ENCODE assay signal across 9 mouse cellular contexts in genomic region chr1:136325933-136326332, GRCm38 (mm10). TPM values are rescaled to one million over a fixed set of nuclear protein-coding genes. Genes with fewer than 3 reads are reported as not detected.
DNase-seq lines count a peak whose midpoint lies in the region; ATAC-seq and TF ChIP-seq lines count a peak whose summit lies in the region.
"Had no signal": no experiment of that assay in that cellular context is flagged by ENCODE, and none has a peak within 500 bp of the region (broad histone marks: within the 10 kb centered on the region; RNA-seq: fewer than 3 reads in every experiment).

No protein-coding gene starts in this region.

- no peak for TF ChIP-seq CTCF in kidney, adult 2 months (conservative IDR thresholded peaks at IDR 0.05; ENCODE audit: insufficient read depth, insufficient read length, low read depth, low read length)

- H3K27me3 ChIP-seq in kidney, adult 2 months (replicated peaks; ENCODE audit: control insufficient read depth, insufficient read depth, low read length): no peaks in the 10 kb centered on the region
- no peaks in the 10 kb centered on the region for H3K27me3 ChIP-seq in heart, embryonic 10.5 days (ENCODE audit: insufficient read depth, poor library complexity, severe bottlenecking)
- no peaks in the 10 kb centered on the region for H3K27me3 ChIP-seq in limb, embryonic 13.5 days
- H3K27me3 ChIP-seq: Patski had no signal

- no peak overlapping the region for H3K4me3 ChIP-seq in kidney, adult 2 months (ENCODE audit: insufficient read depth, low read depth, low read length)
- H3K4me3 ChIP-seq in heart, embryonic 10.5 days: no peak overlapping the region
- H3K4me3 ChIP-seq in limb, embryonic 13.5 days: no peak overlapping the region

- WGBS in kidney, adult 2 months: 5% methylated on average over 4 of the region's 4 CpGs
- WGBS in heart, embryonic 10.5 days: 25% methylated on average over 4 of the region's 4 CpGs
- 7% methylated on average over 4 of the region's 4 CpGs for WGBS in limb, embryonic 13.5 days

- no peaks in the 10 kb centered on the region for H3K9me3 ChIP-seq in heart, embryonic 10.5 days
- H3K9me3 ChIP-seq in limb, embryonic 13.5 days: no peaks in the 10 kb centered on the region

- H3K4me2 ChIP-seq in limb, embryonic 13.5 days (replicated peaks): no peak overlapping the region

- intact Hi-C loops in left cerebral cortex, postnatal 36 days (cut with DNase I): no loop called here

- peak overlapping the region; percentile 51; the same call in 1 of the 2 replicates for H3K27ac ChIP-seq in kidney, adult 2 months (ENCODE audit: insufficient read depth, low read depth, low read length)
- H3K27ac ChIP-seq in heart, embryonic 10.5 days: peak overlapping the region; percentile 65
- H3K27ac ChIP-seq in limb, embryonic 13.5 days: peak overlapping the region; percentile 22; the same call in 1 of the 2 replicates

- peak; percentile 40 for DNase-seq in kidney, adult 2 months
- no peak for DNase-seq in kidney, adult 18-20 months
- peak; percentile 64 for DNase-seq in cerebellum, adult 11-12 months
- no peak for DNase-seq in heart, embryonic 10.5 days (ENCODE audit: low spot score)
- DNase-seq in right cerebral cortex, postnatal 36 days (ENCODE audit: low spot score in 2 of 2): no peak
- DNase-seq in frontal cortex, postnatal 10 days (ENCODE audit: low spot score in 2 of 2): no peak
- DNase-seq in left cerebral cortex, postnatal 36 days (ENCODE audit: low spot score in 2 of 2): no peak

- no peak for ATAC-seq in limb, embryonic 13.5 days (ENCODE audit: low FRiP score, low read depth)
- ATAC-seq: Patski had no signal

- no peaks in the 10 kb centered on the region for H3K36me3 ChIP-seq in kidney, adult 2 months (ENCODE audit: control insufficient read depth, insufficient read depth, low read length)
- H3K36me3 ChIP-seq in heart, embryonic 10.5 days: peaks cover 19% of the 10 kb centered on the region
- peaks cover 24% of the 10 kb centered on the region for H3K36me3 ChIP-seq in limb, embryonic 13.5 days

- peaks cover 4% of the 10 kb centered on the region; the same call in 1 of the 2 replicates for H3K4me1 ChIP-seq in kidney, adult 2 months (ENCODE audit: control insufficient read depth, insufficient read depth, low read length)
- H3K4me1 ChIP-seq in heart, embryonic 10.5 days: peaks cover 12% of the 10 kb centered on the region
- peaks cover 17% of the 10 kb centered on the region for H3K4me1 ChIP-seq in limb, embryonic 13.5 days

- no peak for TF ChIP-seq POLR2A in kidney, adult 2 months (IDR thresholded peaks at IDR 0.05; ENCODE audit: low read depth, low read length)

- peak overlapping the region; percentile 53 for H3K9ac ChIP-seq in limb, embryonic 13.5 days

RNA-seq across cellular contexts. Expression of gene Camsap2, which starts 20.0 kb away (rescaled TPM):
- polyA plus RNA-seq in kidney, adult 2 months (2012; rRNA removed): 6.9 and 8.6 TPM in 2 replicates
- 7.1 and 10.9 TPM in 2 replicates for polyA plus RNA-seq in heart, embryonic 10.5 days (2016; fragmentation: Nextera tagmentation; extraction: Ambion mirVana)
- 9.9 and 10.1 TPM in 2 replicates for polyA plus RNA-seq in limb, embryonic 13.5 days (2015; fragmentation: Nextera tagmentation; extraction: Ambion mirVana)
- 100 to 1,000 TPM; 129 to 138 TPM for total RNA-seq in left cerebral cortex, postnatal 36 days (2021)

Comparison
In these comparisons a context has a peak if more than half of its experiments do, and no peak if none do; other contexts are left out.
1. DNase-seq: peak in kidney, adult 2 months (single experiment) and cerebellum, adult 11-12 months (single experiment); none in kidney, adult 18-20 months (single experiment), heart, embryonic 10.5 days (single experiment), right cerebral cortex, postnatal 36 days (0 of 2), frontal cortex, postnatal 10 days (0 of 2) and left cerebral cortex, postnatal 36 days (0 of 2).
2. Peak in every context shown above with its lines, with median percentiles within 50 percentile points of each other: H3K27ac ChIP-seq.